Mouse (Mus musculus) neural tube, embryonic 14.5 days (tissue): ENCODE data around the gene Pkd1l3. TPM values are rescaled to one million over a fixed set of nuclear protein-coding genes. Genes with fewer than 3 reads are reported as not detected.

Experiments
- ATAC-seq: fragments of 200-750 bp; cut with Nextera tagmentation; 2 replicates; pipeline ENCODE4 v1.8.0; 2017; ENCODE audit warnings: low read depth, mild to moderate bottlenecking, moderate TSS enrichment, moderate library complexity
- H3K27ac ChIP-seq: fragments of 300-500 bp; sonication (generic); 2 replicates; pipeline ENCODE4 v1.5.1; 2014; ENCODE audit warnings: low read depth, mild to moderate bottlenecking, control low read depth, low read length, moderate library complexity, mixed read lengths
- H3K27me3 ChIP-seq: fragments of 300-500 bp; sonication (generic); 2 replicates; pipeline ENCODE4 v1.6.1; 2014; ENCODE audit warnings: low read length; ENCODE audit not compliant: control insufficient read depth, insufficient read depth
- H3K36me3 ChIP-seq: fragments of 300-500 bp; sonication (generic); 2 replicates; pipeline ENCODE4 v1.6.1; 2014; ENCODE audit warnings: low read length, mixed read lengths; ENCODE audit not compliant: control insufficient read depth, insufficient read depth
- H3K4me1 ChIP-seq: fragments of 300-500 bp; sonication (generic); 2 replicates; pipeline ENCODE4 v1.6.1; 2014; ENCODE audit warnings: low read length; ENCODE audit not compliant: control insufficient read depth, insufficient read depth
- H3K4me2 ChIP-seq: fragments of 300-500 bp; sonication (generic); 2 replicates; pipeline ENCODE4 v1.6.1; 2014; ENCODE audit warnings: mild to moderate bottlenecking, low read depth, low read length, control low read depth
- H3K4me3 ChIP-seq: fragments of 300-500 bp; sonication (generic); 2 replicates; pipeline ENCODE4 v1.5.1; 2014; ENCODE audit warnings: low read depth, low read length, control low read depth, mixed read lengths
- H3K9ac ChIP-seq: fragments of 300-500 bp; sonication (generic); replicated peaks from 2 replicates; pipeline ENCODE4 v1.6.1; 2014; ENCODE audit warnings: low read depth, mild to moderate bottlenecking, control low read depth, low read length, mixed read lengths
- H3K9me3 ChIP-seq: fragments of 300-500 bp; sonication (generic); 2 replicates; pipeline ENCODE4 v1.6.1; 2016; ENCODE audit warnings: low read length; ENCODE audit not compliant: control insufficient read depth
- WGBS: fragments of 180-500 bp; shearing (Covaris S2); extraction: QIAGEN DNeasy Blood & Tissue Kit; methylation state at CpG from one replicate; pipeline ENCODE4 v1.1.7; 2014; 5-methylcytosine and 5-hydroxymethylcytosine counted together
- polyA plus RNA-seq: library from polyadenylated mRNA; unstranded; fragments of >200 nt; fragmentation: Nextera tagmentation; extraction: Ambion mirVana; gene quantifications from 2 replicates; pipeline ENCODE4 v1.2.1, GENCODE M21; 2014

The Pkd1l3 gene
- polyA plus RNA-seq, 1 experiment from 2014 or later: 0.09 TPM

DNA sequence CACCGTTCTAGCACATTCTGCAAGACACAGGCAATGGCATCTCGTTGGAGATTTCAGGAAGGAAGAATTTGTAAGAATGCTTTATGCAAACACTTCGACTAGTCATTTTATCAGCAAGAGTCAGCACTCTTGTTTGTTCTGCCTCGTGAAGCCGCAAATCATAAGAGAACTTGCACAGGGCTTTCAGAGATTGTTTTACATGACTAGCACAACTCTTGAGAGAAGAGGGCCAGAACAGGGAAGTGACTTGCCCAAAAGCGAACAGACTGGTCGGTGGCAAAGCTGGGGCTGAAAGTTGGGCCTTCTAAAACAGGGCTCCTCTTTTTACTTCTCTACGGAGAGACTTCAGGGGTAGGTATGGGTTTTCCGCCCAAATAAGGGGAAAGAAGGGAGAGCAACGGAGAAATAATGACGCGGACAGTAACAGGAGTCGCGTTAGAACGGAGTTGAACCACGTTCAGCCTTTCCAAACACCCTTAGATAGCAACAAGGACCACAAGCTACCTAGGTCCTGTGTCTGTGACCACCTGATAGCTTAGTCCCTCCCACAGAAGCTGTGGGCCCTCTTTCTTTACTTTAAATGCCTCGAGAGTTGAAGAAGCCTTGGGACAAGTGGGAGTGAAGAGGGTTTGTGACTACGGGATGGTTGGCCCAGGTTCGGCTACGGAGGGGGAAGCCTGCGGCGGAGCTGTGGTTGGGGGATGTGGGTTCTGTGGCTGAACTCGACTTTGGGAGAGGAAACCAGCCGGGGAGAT lies 90.4 kb downstream of the Pkd1l3 start:
- Histone ChIP-seq H3K4me1 (peaks cover 23% of the 10 kb centered on the region), H3K9me3 (no peaks in the 10 kb centered on the region), H3K36me3 (peaks cover 19% of the 10 kb centered on the region), H3K27ac (peak overlapping the region; percentile 97), H3K4me2 (peak overlapping the region; percentile 73), H3K9ac (peak overlapping the region; percentile 99; the same call in 1 of the 2 replicates), H3K27me3 (no peaks in the 10 kb centered on the region), H3K4me3 (peak overlapping the region; percentile 99)
- peak; percentile 21 for ATAC-seq
- WGBS: 11% methylated on average over 24 of the region's 24 CpGs

- H3K4me2 ChIP-seq: peak within 1 kb of the TSS; percentile 91
- peak within 1 kb of the TSS; percentile 99 for H3K9ac ChIP-seq
- H3K4me1 ChIP-seq: peaks cover 23% of the 10 kb centered on the region
- ATAC-seq: peak; percentile 83
- no peaks in the 10 kb centered on the region for H3K9me3 ChIP-seq
- under 1% methylated on average over 69 of the region's 100 CpGs for WGBS
- no peaks in the 10 kb centered on the region for H3K27me3 ChIP-seq
- peak within 1 kb of the TSS; percentile 99 for H3K4me3 ChIP-seq
- peaks cover 26% of the 10 kb centered on the region for H3K36me3 ChIP-seq
- peak within 1 kb of the TSS; percentile 97 for H3K27ac ChIP-seq
Measured at GRCm38 (mm10) chr8:109705320-109706075, 91.2 kb downstream of the Pkd1l3 start, which contains the start of gene Zfp821. TSS of gene Zfp821 (plus strand) at chr8:109705546.

DNA sequence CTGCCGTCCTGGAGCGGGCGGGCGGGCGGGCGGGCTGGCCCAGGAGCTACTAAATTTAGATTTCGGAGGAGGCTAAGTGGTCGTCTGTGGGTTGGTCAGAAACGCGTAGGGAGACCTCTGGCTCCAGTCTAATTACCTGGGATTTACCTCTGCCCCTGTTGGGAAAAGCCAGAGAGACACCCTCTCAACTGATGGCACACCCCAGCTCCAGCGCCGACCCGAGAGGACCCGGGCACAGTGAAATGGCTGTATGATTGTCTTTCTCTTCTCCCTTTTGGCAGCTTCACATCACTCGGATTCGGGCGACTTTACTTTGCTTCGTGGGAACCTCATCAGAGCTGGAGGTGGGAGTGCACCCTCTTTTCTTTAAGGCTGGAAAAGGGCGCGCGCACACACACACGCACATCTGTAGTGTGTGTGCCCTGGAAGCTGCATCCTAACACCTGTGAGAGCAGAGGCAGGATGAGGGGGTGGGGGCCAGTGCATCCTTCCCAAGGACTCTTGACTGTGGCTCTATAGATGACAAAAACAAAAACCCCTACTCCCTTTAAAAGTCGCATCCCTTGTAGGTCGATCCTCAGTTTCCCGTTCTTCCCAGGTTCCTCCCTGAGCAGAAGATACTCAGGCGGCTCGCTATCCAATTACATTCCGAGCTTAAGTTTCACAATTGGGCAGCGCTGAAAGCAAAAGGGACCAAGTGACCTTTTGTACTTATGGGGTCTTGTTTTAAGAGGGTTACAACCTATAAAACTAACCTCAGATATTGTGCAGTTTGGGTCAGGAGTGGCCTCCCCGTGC lies 92.0 kb downstream of the Pkd1l3 start:
- ATAC-seq: peak; percentile 52
- WGBS: 1% methylated on average over 25 of the region's 30 CpGs
- Histone ChIP-seq H3K4me3 (peak overlapping the region; percentile 99), H3K9me3 (no peaks in the 10 kb centered on the region), H3K4me2 (peak overlapping the region; percentile 91), H3K4me1 (peaks cover 23% of the 10 kb centered on the region), H3K9ac (peak overlapping the region; percentile 99), H3K27ac (peak overlapping the region; percentile 97), H3K27me3 (no peaks in the 10 kb centered on the region), H3K36me3 (peaks cover 34% of the 10 kb centered on the region)

- H3K4me1 ChIP-seq: peaks cover 23% of the 10 kb centered on the region
- H3K4me3 ChIP-seq: peak overlapping the region; percentile 99
- no peaks in the 10 kb centered on the region for H3K27me3 ChIP-seq
- H3K27ac ChIP-seq: no peak overlapping the region
- peak overlapping the region; percentile 99; the same call in 1 of the 2 replicates for H3K9ac ChIP-seq
- H3K4me2 ChIP-seq: peak overlapping the region; percentile 91
- ATAC-seq: no peak
- WGBS: 17% methylated on average over 2 of the region's 2 CpGs
- H3K36me3 ChIP-seq: peaks cover 40% of the 10 kb centered on the region
- no peaks in the 10 kb centered on the region for H3K9me3 ChIP-seq
Measured at GRCm38 (mm10) chr8:109706874-109707237, 92.5 kb downstream of the Pkd1l3 start.

DNA sequence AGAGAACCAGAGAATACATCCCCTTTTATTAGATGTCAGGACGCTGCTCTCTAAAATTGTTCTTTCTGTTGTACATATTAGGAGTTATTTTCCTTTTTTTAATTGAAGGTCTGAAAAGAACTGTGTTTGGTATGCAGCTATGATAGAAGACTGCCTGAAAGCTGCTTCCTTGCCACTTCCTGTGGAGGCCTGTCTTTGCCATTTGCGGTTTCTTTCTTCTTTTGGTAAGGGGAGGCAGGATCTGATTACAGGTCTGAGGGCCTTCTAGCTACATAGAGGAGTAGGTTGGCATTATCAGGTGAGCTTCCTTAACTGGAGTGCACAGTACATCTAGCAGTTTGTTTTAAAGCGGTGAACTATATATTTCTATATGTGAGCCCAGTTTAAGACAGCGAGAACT lies 93.6 kb downstream of the Pkd1l3 start:
- no peak overlapping the region for H3K4me3 ChIP-seq
- peaks cover 23% of the 10 kb centered on the region for H3K4me1 ChIP-seq
- H3K9ac ChIP-seq: no peak overlapping the region
- H3K27me3 ChIP-seq: no peaks in the 10 kb centered on the region
- ATAC-seq: no peak
- H3K4me2 ChIP-seq: no peak overlapping the region; the same call in 1 of the 2 replicates
- peaks cover 50% of the 10 kb centered on the region for H3K36me3 ChIP-seq
- WGBS: 96% methylated on average over 4 of the region's 4 CpGs
- no peak overlapping the region for H3K27ac ChIP-seq
- no peaks in the 10 kb centered on the region for H3K9me3 ChIP-seq

DNA sequence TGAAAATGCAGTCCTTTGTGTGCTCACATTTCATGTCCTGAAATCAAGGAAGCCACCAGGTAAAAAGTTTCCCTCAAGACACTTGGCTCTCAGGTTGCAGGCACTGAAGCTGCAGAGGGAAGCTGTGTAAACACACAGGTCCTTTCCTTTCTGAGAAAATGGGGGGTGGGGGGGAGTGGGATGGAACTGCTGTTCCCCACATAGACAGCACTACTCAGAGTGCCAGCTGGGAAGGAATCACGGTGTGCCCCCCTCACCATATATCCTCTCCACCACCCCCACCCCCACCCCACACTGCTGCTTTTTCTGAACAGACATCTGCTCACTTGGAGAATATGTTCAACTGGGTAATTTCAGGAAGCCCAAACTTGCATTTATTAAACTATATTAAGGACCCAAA lies 98.2 kb downstream of the Pkd1l3 start:
- Histone ChIP-seq H3K9me3 (no peaks in the 10 kb centered on the region), H3K36me3 (peaks cover 71% of the 10 kb centered on the region), H3K4me2 (no peak overlapping the region), H3K4me3 (no peak overlapping the region), H3K9ac (no peak overlapping the region), H3K27ac (no peak overlapping the region), H3K27me3 (no peaks in the 10 kb centered on the region), H3K4me1 (peaks cover 12% of the 10 kb centered on the region)
- WGBS: 94% methylated on average over 1 of the region's 1 CpGs
- no peak for ATAC-seq

DNA sequence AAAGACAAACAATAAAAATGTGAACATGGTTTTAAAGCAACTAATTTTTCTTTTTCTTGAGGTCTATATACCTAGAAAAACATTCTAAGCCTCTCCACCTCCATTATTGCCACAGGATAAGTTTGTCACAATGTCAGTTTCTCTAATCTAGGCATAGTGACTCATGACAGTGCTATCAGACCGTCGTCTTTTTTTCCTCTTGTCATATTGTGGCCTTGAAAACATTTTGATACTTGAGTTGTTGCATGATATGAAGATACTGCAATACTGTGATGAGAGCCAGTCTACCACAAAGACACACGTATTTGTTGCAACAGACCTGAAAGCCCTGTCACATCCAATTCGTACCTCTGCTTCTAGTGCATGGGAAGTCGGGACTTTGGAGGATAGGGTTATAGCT lies 100.6 kb downstream of the Pkd1l3 start:
- peaks cover 72% of the 10 kb centered on the region for H3K36me3 ChIP-seq
- ATAC-seq: no peak
- H3K9me3 ChIP-seq: no peaks in the 10 kb centered on the region
- H3K4me2 ChIP-seq: no peak overlapping the region
- no peaks in the 10 kb centered on the region for H3K27me3 ChIP-seq
- no peak overlapping the region for H3K9ac ChIP-seq
- no peak overlapping the region for H3K27ac ChIP-seq
- H3K4me1 ChIP-seq: no peaks in the 10 kb centered on the region
- no peak overlapping the region for H3K4me3 ChIP-seq
- WGBS: 98% methylated on average over 5 of the region's 5 CpGs
